Mouse (Mus musculus): ENCODE data around the gene Rbm33. TPM values are rescaled to one million over a fixed set of nuclear protein-coding genes. Genes with fewer than 3 reads are reported as not detected.

Gene Rbm33
- 10 to 100 TPM; 59.7 to 63.2 TPM for total RNA-seq (2021)

DNA sequence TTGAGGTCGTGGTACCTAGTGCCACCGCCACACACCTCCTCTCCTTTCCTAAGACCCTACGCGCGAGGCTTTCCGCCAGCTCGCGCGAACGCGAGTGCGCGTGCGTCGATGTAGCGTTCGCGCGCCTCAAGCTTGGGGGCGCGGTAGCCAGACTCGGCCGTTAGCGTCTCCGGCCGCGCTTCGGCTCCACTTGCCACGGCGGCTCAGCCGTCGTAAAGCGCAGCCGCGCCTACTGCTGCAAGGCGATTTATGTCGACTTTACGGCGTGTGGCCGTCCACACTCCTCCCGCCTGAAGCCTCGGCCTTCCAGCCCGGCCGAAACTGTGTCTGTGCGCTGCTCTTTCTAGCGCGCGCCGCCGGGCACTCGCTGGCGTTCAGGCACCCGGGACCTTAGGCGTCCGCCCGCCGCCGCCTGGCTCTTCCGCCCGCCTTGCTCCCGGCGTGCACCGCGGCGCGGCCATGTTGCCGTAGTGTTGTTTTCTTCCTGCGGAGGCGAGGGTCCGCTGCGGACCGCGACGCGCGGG is at the start of gene Rbm33:
TSS of gene Rbm33 (plus strand) at position 400 of the 524 bp plus-strand sequence.
- intact Hi-C loops (cut with DNase I): no loop called here
- peak; percentile 84 to 93 for DNase-seq (ENCODE audit: extremely low spot score in 1 of 2, low spot score in 2 of 2)

DNA sequence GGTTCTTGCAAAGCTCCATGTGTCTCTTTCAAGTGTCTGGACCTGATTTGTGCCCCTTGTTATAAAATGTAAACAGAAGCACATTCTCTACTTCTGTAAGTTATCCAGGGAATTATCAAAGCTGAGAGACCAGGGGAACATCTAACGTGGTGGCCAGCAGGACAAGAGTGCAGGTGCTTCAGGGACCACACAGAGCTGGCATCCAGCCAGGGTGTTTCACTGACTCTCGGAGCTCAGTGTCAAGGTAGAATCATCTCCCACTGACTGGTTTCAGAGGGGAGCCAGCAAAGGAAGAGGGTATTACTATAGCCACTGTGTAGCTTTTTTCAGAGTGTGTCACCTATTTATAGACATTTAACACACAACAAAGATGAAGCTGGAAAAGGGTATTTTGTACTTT is 49.3 kb upstream of the Rbm33 start:
- intact Hi-C loops (cut with DNase I): no loop called here
- DNase-seq (ENCODE audit: extremely low spot score in 1 of 2, low spot score in 2 of 2): peak in 1 of 2 experiments; percentile 34

GRCm38 (mm10) chr5:28269469-28269991 is 47.4 kb upstream of the Rbm33 start:
- intact Hi-C loops (cut with DNase I): no loop called here
- DNase-seq (ENCODE audit: extremely low spot score in 1 of 2, low spot score in 2 of 2): no peak

- intact Hi-C loops (cut with DNase I): no loop called here
- no peak for DNase-seq (ENCODE audit: extremely low spot score in 1 of 2, low spot score in 2 of 2)
Measured at GRCm38 (mm10) chr5:28272836-28273235, 44.1 kb upstream of the Rbm33 start.

DNA sequence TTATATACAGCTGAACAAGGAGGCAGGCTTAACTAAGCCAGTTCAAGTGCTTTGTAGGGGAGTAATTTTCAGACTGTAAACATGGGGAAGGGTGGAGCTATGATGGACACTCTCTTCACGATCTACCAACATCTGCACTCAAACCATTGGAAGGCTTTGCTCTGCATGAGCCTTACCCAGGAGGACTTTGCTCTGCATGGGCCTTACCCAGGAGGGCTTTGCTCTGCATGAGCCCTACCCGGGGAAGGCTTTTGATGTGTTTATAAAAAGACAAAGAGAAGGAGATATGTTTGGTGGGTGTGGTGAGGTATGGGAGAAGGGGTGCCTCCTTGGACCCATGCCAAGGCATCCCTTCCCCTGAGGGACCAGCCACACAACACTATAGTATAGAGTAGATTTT is 39.6 kb upstream of the Rbm33 start:
- no peak for DNase-seq (ENCODE audit: extremely low spot score in 1 of 2, low spot score in 2 of 2)
- intact Hi-C loops (cut with DNase I): no loop called here

DNA sequence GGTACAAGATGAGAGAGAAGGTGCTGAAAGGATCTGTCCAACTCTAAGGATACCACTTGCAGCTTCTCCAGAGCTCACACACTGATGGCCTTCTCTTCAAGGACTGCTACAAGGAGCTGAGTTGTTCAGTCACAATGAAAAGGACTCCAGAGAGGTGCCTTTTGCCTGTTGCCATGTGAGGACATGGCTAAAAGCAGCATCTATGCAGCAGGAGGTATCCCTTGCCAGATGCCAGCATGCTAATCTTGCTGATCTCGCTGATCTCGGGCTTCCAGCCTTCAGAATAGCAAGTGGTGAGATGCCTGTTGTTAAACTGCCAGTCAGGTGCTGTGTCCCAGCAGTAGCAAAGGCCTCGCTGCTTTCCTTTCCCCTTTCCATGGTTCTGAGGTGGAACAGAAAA is 27.8 kb upstream of the Rbm33 start:
- no peak for DNase-seq (ENCODE audit: extremely low spot score in 1 of 2, low spot score in 2 of 2)
- intact Hi-C loops (cut with DNase I): no loop called here

DNA sequence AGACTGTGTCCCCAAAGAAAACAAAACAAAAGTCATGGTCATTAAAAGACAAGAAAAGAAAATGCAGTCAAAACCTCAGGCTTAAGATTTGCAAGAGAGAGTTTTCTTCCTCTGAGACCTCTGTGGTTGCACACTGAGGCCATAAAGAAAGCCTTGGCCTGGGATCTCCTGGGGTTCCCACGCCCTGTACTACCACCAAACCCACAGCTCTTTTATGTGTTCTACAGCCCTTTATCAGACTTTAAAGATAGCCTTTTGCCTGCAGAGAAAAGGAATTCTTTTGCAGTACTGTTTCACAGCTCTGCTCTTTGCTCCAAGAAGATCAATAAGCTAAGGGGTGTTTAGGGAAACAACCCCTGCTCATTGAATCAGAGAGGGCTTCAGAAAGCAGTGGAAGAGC is 26.3 kb upstream of the Rbm33 start:
- intact Hi-C loops (cut with DNase I): loop anchor here (5.0 kb wide), 1 partner anchor 97 kb away; no protein-coding TSS in a partner anchor
- DNase-seq (ENCODE audit: extremely low spot score in 1 of 2, low spot score in 2 of 2): no peak

- DNase-seq (ENCODE audit: extremely low spot score in 1 of 2, low spot score in 2 of 2): no peak
- intact Hi-C loops (cut with DNase I): loop anchor here (5.0 kb wide), 1 partner anchor 96 kb away; no protein-coding TSS in a partner anchor
Measured at GRCm38 (mm10) chr5:28291118-28291850, 25.6 kb upstream of the Rbm33 start.

DNA sequence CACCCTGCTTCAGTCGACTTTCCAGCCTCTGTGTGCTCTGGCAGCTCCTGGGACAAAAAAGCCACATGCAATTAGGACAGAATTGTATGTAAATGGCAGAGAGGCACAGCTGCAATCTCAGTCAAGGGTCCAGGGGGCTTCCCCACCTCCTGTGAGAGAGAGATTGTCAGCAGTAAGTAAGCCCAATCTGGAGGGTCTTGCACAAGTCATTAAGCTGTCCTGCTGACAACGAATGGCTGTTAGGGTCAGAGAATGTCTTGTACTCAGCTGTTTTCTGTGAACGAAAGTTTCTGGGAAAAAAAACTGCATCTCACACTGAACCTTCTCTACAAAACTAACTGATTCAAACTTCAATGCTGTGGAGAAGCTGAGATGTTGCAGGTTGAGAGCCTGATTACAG is 24.6 kb upstream of the Rbm33 start:
- DNase-seq (ENCODE audit: extremely low spot score in 1 of 2, low spot score in 2 of 2): no peak
- intact Hi-C loops (cut with DNase I): loop anchor here (5.0 kb wide), 1 partner anchor 95 kb away; no protein-coding TSS in a partner anchor

GRCm38 (mm10) chr5:28293990-28294389 is 22.9 kb upstream of the Rbm33 start:
- intact Hi-C loops (cut with DNase I): loop anchor here (5.0 kb wide), 1 partner anchor 93 kb away; no protein-coding TSS in a partner anchor
- peak; percentile 49 to 85 for DNase-seq (ENCODE audit: extremely low spot score in 1 of 2, low spot score in 2 of 2)

- no peak for DNase-seq (ENCODE audit: extremely low spot score in 1 of 2, low spot score in 2 of 2)
- intact Hi-C loops (cut with DNase I): no loop called here
Measured at GRCm38 (mm10) chr5:28298161-28298560, 18.8 kb upstream of the Rbm33 start.

DNA sequence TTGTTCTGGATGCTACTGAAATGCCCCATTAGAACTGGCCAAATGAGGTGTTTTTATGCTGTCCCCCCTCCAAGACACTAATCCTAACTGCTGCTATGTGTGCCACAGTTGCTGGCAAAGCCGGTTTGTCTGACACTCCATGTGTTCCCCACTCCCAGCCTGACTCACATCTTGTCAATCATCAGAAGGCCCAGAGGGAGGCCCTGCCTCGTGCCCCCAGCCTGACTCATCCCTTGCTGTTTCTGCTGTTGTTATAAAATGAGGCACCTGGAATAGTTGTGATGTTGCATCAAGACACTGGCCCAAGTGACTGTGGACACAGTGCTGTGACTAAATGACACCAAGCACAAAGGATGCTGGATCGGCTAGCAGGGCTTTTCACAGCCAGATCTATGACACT is 18.2 kb upstream of the Rbm33 start:
- intact Hi-C loops (cut with DNase I): no loop called here
- no peak for DNase-seq (ENCODE audit: extremely low spot score in 1 of 2, low spot score in 2 of 2)

GRCm38 (mm10) chr5:28299346-28299745 is 17.6 kb upstream of the Rbm33 start:
- DNase-seq (ENCODE audit: extremely low spot score in 1 of 2, low spot score in 2 of 2): no peak
- intact Hi-C loops (cut with DNase I): no loop called here

GRCm38 (mm10) chr5:28302671-28303070 is 14.2 kb upstream of the Rbm33 start:
- DNase-seq (ENCODE audit: extremely low spot score in 1 of 2, low spot score in 2 of 2): no peak
- intact Hi-C loops (cut with DNase I): no loop called here

GRCm38 (mm10) chr5:28304551-28304950 is 12.4 kb upstream of the Rbm33 start:
- DNase-seq (ENCODE audit: extremely low spot score in 1 of 2, low spot score in 2 of 2): no peak
- intact Hi-C loops (cut with DNase I): no loop called here

- no peak for DNase-seq (ENCODE audit: extremely low spot score in 1 of 2, low spot score in 2 of 2)
- intact Hi-C loops (cut with DNase I): no loop called here
Measured at GRCm38 (mm10) chr5:28315526-28315925, 1.4 kb upstream of the Rbm33 start.

DNA sequence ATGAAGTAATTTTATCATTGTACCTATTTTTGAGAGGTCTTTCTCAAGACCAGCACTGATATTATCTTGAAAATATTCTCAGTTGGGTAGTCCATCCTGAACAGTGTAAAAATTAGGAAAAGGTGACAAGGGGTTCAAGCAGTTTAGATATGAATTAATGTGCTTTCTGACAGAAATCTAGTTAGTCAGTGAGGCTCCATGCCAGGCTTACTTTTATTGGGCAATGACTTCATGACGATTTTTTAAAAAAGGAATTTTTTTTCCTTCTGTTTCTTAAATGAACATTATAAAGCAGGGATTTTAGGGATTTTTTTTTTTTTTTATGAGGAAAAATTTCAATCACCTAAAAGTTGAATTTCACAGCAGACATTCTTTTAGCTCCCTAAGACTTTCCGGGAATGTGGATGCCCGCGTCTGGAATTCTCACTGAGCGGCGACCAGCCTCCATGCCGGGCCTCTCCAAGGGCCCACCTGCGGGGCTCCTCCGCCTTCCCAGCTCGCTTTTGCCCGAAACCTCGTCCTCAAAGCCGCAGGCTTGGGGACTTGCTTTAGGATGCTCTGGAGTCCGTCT is 685 bp upstream of the Rbm33 start:
- intact Hi-C loops (cut with DNase I): no loop called here
- no peak for DNase-seq (ENCODE audit: extremely low spot score in 1 of 2, low spot score in 2 of 2)

- intact Hi-C loops (cut with DNase I): no loop called here
- DNase-seq (ENCODE audit: extremely low spot score in 1 of 2, low spot score in 2 of 2): no peak
Measured at GRCm38 (mm10) chr5:28317253-28317916, 464 bp downstream of the Rbm33 start.

- no peak for DNase-seq (ENCODE audit: extremely low spot score in 1 of 2, low spot score in 2 of 2)
Measured at GRCm38 (mm10) chr5:28317917-28318267, 971 bp downstream of the Rbm33 start.

DNA sequence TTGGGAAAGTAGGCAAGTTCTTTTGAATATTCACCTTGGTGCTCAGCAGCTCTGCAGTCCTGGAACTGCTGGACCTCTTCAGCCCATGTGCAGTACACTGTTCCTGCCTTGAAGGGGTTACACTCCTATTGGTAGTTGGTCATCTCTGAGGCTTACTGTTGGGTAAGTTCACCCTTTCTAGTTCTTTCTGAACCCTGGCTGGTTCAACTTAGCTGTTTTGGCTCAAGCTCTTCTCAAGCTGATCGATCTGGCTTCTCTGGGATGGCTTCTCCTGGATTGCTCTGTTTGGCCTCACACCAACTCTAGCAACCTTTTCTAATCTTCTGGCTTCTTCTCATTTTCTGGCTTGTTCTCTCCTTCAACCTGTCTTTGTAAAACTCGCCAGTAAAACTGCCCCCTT is 1.8 kb downstream of the Rbm33 start:
- DNase-seq (ENCODE audit: extremely low spot score in 1 of 2, low spot score in 2 of 2): no peak
- intact Hi-C loops (cut with DNase I): no loop called here

More at GRCm38 (mm10) chr5:28317917-28318267, 971 bp downstream of the Rbm33 start:
- intact Hi-C loops (cut with DNase I): no loop called here
